ENCODE assay signal across 15 mouse cellular contexts in the genomic region with DNA sequence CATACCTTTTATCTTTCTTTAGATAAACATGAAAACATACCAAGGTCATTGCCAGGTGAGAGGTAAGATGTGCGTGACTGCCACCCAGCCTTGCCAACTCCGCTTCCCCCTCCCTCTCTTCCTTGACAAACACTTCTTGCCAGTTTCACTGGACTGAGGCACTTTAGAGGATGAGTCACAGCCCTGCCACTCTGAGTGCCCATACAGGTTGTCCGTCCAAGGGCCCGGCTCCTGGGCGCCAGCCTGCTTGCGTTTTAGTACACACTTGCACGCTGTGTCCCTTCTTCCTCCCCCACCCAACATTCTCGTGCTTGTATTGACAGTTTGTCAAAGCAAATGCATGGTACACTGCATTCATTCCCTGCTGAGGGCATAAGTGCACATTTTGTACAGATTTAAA.
DNase-seq lines count a peak whose midpoint lies in the region; TF ChIP-seq lines count a peak whose summit lies in the region.
"Had no signal": no experiment of that assay in that cellular context is flagged by ENCODE, and none has a peak within 500 bp of the region (broad histone marks: within the 10 kb centered on the region; RNA-seq: fewer than 3 reads in every experiment).

No protein-coding gene starts in this region.

- TF ChIP-seq CTCF in gastrocnemius, adult 2 months (IDR thresholded peaks at IDR 0.05): no peak

- intact Hi-C loops in gastrocnemius, adult 2 months (cut with DNase I): no loop called here
- intact Hi-C loops in left cerebral cortex, postnatal 36 days (cut with DNase I): no loop called here

- no peak overlapping the region for H3K4me3 ChIP-seq in gastrocnemius, adult 2 months
- H3K4me3 ChIP-seq: heart, adult 2 months; layer of hippocampus, adult 2 months; liver, embryonic 13.5 days; midbrain, embryonic 10.5 days had no signal

- DNase-seq in gastrocnemius, adult 2 months: peak; percentile 11
- DNase-seq in gastrocnemius, adult 18-20 months (ENCODE audit: low spot score): no peak
- DNase-seq in MN1 (ENCODE audit: low spot score): peak; percentile 18
- peak; percentile 69 to 82 for DNase-seq in lung, adult 18-20 months
- peak; percentile 49 to 77 for DNase-seq in lung, postnatal 4 days
- DNase-seq in left cerebral cortex, postnatal 36 days (ENCODE audit: low spot score in 2 of 2): no peak
- DNase-seq in left cerebral cortex, adult 18-20 months (ENCODE audit: low spot score in 2 of 2): no peak
- no peak for DNase-seq in cerebellum, adult 9-10 months
- DNase-seq: cerebellum, adult 11 months; heart, adult 2 months; heart, postnatal 36 days; liver, embryonic 13.5 days had no signal

- H3K27ac ChIP-seq in gastrocnemius, adult 2 months: no peak overlapping the region
- H3K27ac ChIP-seq: heart, adult 2 months; hindbrain, postnatal 0 days; layer of hippocampus, adult 2 months; liver, embryonic 13.5 days; midbrain, embryonic 10.5 days had no signal

Comparison
In these comparisons a context has a peak if more than half of its experiments do, and no peak if none do; other contexts are left out.
1. DNase-seq: peak in gastrocnemius, adult 2 months (single experiment), MN1 (single experiment), lung, adult 18-20 months (2 of 2) and lung, postnatal 4 days (2 of 2); none in gastrocnemius, adult 18-20 months (single experiment), left cerebral cortex, postnatal 36 days (0 of 2), left cerebral cortex, adult 18-20 months (0 of 2) and cerebellum, adult 9-10 months (single experiment).